Mouse (Mus musculus) skeletal muscle tissue, adult 2 months (tissue): ENCODE results near the gene Tfip11.

Source experiments
- DNase-seq: peaks from one replicate; pipeline ENCODE4 v3.0.0-alpha.2; 2012; ENCODE audit warnings: low read depth, low spot score

The Tfip11 gene

DNA sequence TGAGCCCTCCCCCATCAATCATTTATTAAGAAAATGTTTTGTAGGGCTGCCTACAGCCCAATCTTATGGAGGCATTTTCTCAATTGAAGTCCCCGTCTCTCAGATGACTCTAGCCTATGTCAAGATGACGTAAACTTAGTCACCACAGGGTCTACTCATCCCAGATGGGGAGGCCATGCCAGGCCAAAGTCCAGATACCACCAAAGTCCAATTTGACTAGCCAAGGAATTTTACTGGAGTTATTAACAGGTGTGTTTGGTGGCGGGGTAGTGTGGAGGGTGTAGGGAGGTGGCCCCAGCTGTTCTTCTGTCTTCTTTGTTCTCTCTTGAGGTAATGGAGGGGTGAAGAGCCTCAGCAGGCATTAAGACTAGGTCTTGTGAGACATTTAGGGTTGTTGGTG, 33.9 kb downstream of the Tfip11 start:
- DNase-seq = no peak

DNA sequence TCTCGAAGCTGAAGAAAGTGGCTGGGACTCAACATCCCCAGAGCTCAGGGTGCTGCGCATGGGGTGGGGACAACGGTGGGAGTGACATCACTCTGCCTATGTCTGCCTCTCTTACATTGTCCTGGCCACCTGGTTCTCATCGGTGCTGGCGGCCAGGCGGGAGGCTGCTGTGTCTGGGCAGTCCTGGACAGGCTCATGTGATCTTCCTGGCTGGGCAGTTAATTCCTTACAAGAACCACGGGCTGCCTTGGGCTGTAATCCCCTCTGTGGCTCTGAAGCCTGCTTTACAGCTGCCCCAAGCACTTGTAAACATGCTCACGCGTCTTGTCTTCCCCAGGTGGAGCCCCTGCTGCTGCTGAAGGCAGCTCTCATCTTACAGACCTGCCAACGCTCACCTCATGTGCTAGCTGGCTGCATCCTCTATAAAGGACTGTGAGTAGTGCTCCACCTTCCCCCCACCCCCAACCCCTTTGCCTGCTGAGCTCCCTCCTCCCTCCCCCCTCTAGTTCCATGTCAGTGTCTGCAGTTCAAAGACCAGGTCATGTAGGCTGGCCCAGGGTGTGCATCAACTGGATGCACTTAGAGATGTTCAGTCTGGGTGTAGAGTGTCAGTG, 38.1 kb downstream of the Tfip11 start:
- DNase-seq = no peak

DNA sequence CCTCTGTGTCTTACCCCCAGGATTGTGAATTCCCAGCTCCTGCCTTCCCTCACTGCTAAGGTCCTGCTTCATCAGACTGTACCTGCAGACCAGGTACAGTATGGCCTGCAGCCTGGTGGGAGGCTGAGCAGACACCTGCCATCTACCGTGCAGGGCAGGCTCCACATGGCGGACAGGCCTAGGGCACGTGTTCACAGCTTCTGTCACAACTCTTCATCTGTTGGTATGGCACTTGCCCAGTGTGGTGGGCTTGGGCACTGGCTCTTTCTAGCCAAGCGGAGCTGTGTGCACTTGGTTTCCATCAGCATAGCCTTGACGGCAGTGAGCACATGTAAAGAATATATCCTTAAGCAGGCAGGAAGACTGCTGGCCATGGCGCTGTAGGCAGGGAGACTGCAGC, 40.7 kb downstream of the Tfip11 start:
- DNase-seq = no peak

DNA sequence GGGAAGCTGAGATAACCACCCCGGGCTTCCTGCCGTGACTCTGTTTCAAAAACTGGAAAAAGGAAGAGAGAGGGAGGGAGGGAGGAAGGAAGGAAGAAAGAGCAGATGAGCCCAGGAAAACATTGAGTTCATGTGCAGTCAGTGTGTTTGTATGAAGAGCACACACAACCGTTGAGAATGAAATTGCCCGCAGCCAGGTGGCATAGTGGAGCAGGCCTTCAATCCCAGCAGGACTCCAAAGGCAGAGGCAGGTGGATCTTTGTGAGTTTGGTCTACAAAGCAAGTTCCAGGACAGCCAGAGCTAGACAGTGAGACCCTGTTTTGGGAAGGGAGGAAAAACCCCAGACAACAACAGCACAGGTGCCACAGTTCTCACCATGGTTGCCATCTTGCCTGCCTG, 41.2 kb downstream of the Tfip11 start:
- no peak for DNase-seq

DNA sequence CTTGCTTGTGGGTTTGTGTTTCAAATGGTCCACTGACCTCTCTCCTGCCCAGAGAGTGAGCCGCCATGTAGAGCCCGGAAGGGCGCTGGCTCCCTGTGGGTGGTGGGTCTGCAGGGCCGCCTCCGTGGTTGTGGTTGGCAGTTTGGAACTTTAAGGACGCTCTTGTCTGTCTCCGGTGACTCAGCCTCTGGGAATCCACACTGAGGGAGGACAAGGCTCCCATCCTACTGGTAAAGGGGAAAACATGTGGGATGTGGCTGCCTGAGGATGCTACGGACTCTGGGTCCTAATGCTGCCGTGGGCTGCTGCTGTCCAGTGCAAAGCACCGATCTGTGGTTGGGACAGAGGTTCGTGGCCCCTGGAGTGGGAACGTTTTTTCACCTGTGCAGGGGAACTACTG, 41.8 kb downstream of the Tfip11 start:
- no peak for DNase-seq

DNA sequence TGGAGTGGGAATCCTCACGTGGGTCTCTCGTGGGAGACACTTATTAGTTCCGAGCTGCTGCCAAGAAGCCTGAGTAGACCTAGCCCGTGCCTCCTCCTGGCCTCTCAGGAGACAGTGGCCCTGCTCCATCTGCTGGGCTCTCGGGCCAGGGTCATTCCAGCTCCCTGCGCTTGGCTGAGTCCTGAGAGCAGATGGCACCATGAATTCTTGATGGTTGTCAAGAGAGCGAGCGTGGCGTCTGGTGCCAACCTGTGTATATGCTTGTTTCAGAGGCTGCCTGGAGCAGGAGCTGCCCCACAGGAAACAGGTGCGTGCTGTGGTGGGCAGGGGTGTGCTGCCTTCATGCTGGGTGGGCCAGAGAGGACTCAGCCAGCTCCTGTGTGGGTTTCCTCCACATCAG, 42.5 kb downstream of the Tfip11 start:
- no peak for DNase-seq

DNA sequence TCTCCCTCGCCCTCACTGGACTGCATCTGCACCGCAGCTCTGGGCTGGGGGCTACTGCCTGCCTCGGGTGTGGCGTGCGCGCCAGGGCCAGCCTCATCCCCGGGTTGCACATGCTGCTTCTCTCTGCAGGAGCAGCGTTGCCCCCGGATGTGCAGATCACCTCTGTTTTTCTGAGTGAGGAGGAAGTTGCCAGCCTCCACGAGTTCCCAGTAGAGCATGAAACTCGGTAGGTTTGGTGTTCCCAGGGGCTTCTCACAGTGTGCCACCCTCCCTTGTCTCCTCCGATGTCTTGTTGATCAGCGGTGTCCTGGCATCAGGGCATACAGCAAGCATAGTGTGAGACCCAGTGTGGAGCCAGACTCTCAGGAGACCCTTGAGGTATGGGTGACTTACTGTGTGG, 43.2 kb downstream of the Tfip11 start:
- DNase-seq = no peak

DNA sequence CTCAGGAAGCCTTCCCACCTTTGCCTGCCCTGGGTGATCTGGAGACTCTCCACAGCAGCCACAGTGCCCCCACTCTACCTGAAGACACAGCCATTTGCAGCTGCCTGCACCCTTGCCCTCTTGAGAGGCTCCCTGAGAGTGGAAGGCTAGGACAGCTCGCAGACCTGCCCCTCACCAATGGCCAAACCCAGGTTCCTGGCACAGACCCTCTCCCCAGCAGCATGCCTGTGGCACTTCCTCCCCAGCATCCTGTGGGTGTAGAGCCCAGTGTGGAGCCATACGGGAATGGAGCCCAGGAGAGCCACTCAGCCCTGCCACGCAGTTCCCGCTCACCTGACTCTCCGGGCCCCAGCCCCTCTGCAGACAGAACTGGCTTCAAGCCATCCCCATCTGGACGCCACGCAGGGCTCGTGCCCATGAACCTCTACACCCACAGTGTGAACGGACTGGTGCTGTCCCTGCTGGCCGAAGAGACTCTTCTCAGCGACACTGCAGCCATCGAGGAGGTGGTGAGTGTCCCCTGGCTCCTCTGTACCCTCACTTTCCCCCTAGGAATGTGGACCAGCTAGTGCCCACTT, 44.2 kb downstream of the Tfip11 start:
- DNase-seq = no peak

DNA sequence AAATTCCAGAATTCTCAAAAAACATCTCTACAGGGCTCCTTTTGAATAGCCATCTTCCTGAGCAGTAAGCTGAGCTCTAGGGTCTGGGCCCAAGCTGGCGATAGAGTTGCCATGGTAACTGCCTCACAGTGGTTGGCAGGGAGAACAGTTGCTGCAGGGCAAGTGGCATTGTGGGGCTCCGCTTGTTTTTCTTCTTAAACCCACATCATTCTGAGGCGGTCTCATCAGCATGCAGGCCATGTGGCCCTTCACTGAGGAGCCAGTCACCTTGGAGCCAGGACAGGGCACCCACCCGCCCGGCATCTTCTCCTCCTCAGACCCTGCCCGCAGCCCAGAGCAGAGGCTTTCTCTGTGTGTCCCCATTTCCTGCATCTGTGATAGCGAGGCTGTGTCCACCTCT, 45.8 kb downstream of the Tfip11 start:
- DNase-seq = no peak

DNA sequence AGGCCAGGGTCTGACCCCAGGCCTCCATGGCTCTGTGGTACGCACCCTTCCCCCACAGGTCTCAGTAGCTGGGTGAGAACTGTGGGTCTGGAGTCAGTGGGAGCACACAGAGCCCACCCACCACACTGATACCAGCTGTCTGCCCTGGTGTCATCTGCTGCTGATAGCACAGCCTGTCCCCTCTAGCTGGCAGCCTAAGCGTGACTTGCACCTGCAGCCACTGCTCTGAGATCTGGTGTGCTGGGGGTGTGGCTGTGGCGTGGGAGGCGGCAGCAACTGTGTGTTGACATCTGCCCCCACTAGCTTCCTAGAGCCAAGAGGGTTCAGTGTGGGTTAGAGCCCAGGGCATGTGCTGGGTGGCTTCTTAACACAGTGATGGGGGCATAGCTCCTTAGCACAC, 50.0 kb downstream of the Tfip11 start:
- DNase-seq = no peak

DNA sequence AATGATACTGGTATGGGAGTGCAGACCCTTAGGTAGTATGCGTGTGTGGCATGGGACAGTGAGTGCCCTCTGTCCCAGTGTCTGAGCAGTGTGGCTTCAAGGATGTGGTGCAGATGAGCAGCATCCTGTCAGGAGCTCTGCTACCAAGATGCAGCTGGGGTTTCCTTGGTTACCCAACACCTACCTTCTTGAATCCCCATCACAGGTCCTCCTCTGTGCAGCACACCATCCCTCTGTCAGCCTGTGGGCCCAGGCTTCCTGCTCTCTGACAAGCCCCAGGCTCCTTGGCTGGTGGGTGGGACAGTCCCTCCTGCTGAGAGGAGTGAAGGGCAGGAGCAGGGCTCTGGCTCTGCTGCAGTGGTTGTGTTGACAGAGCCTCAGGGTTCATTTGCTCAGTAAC, 51.2 kb downstream of the Tfip11 start:
- DNase-seq = no peak

DNA sequence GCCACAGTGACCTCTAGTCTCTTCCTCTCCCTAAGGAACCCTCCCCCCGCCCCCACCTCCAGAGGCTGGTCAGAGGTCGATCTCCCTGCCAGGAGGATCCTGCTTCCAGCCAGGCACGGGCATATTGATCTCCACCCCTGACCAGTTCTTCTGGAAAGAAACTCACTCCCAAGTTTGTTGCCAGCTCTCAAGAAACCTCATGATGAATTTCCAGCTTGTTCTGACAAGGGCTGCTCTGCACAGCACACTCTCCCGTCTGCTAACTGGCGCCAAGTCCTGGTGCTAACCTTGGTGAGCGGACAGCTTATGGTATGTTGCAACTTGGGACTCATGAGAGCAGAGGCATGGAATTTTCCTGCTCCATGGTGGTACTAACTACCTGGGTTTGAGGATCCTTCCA, 52.6 kb downstream of the Tfip11 start:
- DNase-seq = peak; percentile 10

DNA sequence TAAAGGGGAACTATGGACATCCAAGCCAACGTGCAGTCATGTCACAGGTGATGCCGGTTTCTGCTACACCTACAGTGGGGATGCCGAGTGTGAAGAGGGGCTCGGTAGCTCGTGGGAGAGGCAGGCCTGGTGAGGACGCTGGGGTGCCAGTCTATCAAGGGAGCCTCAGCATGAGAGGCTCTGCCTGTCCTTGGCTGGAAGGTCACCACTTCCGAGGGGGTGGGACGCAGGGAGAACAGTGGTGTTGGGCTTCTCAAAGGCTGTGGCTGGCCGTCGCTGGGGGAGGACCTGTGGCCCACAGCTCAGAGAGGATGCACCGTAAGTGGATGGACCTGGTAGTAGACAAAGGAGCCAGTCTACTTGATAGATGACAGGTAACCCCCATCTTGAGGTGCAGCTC, 55.0 kb downstream of the Tfip11 start:
- DNase-seq = no peak

DNA sequence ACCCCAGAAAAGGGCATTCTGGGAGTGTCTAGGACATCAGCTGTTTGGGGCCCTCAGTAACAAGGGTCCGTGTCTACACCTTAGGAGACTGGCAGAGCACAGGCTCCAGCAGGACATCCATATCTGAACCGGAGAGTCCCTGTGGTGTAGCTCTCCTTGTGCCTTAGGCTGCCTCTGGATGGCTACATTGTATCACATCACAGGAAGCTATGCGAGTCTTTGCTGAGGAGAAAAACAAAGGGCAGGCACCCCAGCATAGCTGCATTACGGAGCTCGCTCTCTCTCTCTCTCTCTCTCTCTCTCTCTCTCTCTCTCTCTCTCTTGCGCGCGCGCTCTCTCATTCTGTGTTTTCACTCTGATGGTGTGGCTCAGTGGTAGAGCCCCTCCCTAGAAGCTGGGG, 55.9 kb downstream of the Tfip11 start:
- no peak for DNase-seq

DNA sequence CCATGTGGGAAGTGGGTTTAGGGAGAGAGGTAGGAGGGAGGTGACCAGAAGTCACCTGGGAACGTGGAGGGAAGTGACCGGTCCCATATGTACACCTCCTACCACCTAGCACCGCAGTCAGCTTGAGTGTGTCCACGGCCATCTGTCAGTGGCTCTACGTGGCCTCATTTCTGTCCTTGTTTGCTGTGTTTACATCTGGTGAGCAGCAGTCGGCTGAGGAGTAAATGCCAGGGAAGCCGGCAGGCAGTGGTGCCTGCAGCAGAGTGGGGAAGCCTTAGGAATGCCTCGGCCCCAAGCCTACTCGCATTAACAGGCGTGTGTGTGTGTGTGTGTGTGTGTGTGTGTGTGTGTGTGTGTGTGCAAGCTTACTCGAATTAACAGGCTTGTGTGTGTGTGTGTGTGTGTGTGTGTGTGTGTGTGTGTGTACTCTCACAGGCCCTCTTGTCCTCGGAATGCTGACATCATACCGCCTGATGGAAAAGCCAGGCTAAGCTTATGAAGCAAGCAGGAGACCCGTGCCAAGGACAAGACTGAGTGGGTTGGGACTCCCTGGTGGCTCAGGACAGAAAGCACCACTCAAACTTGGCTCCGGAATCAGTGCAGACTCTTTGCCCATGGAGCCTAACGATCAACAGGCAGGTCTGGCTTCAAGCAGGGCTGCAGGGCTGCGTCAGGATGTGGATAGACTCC, 56.6 kb downstream of the Tfip11 start:
- DNase-seq = peak; percentile 84

DNA sequence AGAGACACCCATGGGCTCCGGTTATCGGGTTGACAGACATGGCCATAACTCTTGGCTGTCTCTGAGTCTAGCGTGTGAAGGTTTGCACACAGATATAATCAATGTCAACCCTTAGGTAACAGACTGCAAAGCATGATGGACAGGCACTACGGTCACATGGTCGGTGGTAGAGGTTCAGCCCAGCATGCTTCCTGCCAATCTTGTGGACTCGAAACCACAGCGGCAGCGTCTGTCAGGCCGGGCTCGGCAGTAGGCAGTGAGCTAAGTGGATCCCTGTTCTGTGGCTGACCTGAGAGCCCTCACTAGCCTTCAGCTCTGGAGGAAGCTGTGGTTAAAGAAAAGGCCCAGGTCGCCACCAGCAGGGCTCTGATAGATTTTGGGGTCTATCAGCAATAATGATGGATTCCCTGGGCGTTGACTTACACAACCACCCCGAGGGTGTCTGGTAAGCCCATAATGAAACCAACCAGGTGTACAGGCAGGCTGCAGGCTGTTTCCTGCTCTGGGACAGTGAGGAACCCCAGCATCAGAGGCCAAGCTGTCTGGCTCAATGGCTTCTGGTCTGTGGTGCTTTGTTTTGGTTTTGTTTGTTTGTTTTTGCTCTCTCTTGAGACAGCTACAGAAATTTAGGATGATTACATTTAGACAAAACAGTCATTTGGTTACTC, 58.8 kb downstream of the Tfip11 start:
- DNase-seq = no peak

DNA sequence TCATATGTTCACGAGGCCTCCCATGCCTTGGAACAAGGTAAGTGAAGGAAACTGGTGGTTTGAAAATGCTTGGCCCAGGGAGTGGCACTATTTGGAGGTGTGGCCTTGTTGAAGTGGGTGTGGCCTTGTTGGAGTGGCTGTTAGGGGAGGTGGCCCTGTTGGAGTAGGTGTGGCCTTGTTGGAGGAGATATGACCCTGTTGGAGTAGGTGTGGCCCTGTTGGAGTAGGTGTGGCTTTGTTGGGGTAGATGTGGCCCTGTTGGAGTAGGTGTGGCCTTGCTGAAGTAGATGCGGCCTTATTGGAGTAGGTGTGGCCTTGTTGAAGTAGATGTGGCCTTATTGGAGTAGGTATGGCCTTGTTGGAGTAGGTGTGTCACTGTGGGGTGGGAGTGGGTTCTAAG, 59.8 kb downstream of the Tfip11 start:
- DNase-seq = no peak
